Mouse (Mus musculus) v-Abl transformed pro-B cells (cell line): Measurements from ENCODE around the gene Capzb.

ENCODE experiments used
- in situ Hi-C, 2 experiments: fragments of 400-800 bp; cut with MboI; formaldehyde crosslinking; loops; one replicate each; pipeline ENCODE4 v1.15.1; 2025; ENCODE audit not compliant: unreplicated experiment in 2 of 2

The Capzb gene

DNA sequence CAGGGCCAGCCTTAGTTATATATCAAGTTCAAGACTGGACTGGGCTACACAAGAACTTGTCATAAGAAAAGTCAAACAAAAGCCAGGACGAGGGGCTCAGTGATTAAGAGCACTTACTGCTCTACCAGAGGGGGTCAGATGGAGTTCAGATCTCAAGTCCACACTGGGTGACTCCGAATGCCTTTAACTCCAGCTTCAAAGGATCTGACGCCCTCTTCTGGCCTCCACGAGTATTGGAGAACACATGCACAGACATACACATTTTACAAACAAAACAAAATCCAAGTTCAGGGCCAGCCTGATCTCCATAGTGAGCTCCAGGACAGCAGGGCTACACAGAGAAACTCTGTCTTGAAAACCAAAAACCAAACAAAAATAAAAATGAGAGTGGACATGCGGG lies 13.1 kb downstream of the Capzb start:
- in situ Hi-C loops: loop anchor here (5.0 to 10.0 kb wide), 2 partner anchors 46 to 49 kb away; no protein-coding TSS in a partner anchor

DNA sequence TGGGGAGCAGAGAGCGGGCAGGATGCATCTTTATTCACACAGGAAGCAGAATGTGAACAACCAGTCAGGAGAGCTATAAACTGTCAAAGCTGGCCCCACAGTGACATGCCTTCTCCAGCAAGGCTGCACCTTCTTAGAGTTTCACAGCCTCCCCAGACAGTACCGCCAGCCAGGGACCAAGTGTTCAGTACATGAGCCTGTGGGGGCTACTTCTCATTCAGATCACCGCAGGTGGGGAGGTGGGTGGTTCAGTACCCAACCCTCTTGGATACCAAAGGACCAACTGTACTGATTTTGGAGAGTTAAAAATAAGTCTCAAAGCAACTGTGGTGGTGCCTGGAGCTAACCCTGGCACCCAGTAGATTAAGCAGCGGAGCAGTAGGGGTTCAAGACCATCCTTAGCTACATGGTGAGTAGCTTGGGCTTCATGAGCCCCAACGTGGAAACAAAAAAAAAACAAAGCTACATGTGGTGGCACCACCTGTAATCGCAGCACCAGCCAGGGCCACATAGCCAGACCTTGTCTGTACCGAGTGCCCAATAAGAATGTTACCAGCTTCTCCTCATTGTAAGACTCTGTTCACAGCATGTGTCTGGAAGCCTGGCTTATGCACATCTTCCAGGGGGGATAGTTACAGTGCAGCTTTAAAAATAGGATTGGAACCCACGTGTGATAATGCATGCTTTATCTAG lies 13.8 kb downstream of the Capzb start:
- in situ Hi-C loops: loop anchor here (5.0 to 10.0 kb wide), 2 partner anchors 46 to 48 kb away; no protein-coding TSS in a partner anchor

DNA sequence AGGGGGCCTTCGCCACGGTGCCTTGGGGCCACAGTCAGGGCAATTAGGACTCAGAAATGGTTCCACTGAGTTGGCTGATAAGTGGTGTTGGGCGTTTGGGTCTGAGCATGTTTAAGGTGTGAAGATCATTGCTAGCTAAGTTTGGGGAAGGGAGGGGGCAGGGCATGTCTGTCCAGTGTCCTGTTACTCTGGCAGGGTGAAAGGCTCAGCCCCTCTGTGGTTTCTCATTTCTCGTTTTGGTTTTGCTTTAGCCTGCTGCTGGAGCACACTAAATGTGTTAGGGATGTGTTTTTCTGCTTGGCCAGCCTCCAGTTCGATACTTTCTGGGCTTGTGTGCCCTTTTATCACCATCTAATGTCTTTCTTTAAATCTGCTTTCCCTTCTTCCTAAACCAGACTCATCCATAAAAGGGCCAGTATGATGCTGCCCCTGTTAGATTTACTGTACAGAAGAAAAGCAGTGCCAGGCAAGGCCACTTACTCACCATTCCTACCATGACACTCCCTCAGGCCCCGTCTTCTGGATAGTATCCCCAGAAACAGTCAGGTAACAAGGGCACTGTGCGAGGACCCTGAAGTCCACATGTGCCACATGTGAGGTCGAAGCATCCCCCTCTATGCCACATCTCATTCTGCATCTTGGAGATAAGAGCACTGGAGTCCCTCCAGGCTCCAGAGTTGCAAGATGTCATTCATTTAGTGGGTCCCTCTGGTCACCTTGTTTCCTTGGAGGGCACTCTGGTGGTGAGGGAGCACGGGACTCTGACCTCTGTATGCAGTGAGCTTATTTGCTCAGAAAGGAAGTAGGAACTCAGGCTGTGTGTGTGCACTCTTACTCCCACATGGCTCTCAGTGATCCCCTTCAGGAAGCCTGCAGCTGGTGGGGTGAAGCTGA lies 15.8 kb downstream of the Capzb start:
- in situ Hi-C loops: loop anchor here (5.0 to 10.0 kb wide), 2 partner anchors 44 to 46 kb away; no protein-coding TSS in a partner anchor

DNA sequence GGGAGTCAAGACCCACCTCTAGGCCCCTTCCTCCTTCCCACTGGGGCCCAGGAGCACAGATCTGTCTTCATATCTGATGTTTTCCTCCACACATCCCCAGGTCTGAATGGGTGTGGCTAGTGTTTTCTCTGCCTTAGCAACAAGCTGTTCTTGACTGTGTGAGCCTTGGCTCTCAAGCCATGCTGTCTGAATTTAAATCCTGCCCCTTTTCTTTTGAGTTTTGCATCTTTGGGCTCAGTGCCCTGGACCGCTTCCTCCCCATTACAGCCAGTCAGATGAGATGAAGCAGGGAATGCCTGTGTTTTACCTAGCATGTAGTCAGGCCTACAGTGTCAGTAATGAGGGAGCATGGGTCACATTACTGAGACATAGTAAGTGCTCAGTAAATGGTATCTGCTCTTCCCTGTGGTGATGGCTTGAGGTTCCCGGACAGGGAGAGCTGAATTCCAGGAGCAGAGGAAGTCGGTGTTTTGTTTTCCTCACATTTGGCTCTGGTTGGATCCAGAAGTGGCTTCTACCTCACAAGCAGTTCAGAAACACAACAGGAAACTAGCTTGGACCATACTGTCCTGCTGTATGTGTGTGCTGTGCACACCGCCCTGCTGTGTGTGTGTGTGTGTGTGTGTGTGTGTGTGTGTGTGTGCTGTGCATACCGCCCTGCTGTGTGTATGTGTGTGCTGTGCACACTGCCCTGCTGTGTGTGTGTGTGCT lies 16.6 kb downstream of the Capzb start:
- in situ Hi-C loops: loop anchor here (5.0 to 10.0 kb wide), 2 partner anchors 43 to 46 kb away; no protein-coding TSS in a partner anchor

DNA sequence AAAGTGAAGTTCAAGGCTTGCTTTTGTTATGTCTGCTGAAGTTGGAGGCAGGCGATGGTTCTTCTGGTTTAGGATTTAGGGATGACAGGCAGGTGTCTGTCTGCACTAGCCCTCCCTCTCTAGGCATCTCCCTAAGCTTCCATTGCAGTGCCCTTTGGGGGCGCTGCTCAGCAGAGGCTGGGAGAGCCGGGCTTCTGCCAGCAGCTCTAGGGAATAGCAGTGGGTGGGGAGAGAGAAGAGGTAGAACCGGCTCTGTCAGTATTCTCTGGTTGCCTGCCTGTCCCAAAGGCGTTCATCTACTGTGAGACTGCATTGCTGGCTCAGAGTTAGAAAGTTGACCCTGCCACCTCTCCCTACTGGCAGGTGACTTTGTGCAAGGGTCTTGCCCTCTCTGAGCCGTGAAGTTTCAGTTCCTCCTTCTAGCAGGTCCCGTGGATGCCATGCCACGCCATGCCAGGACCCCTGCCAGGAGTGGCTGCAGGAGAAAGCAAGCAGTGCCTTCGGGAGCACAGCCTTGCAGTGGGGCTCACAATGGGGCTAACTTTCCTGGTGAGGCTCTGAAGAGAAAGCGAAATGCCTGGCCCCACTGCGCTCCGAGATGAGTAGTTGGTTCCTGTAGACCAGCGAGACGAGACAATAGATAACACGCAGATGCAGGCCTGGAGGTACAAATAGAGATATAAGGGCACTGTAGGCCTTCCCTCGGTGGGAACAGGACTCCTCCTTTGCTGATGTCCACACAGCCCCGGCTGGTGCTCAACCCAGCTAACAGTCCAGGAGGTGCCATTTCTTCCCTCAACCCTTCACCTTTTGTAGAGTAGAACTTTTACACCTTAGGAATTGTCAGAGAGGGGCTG lies 19.5 kb downstream of the Capzb start:
- in situ Hi-C loops: no loop called here

DNA sequence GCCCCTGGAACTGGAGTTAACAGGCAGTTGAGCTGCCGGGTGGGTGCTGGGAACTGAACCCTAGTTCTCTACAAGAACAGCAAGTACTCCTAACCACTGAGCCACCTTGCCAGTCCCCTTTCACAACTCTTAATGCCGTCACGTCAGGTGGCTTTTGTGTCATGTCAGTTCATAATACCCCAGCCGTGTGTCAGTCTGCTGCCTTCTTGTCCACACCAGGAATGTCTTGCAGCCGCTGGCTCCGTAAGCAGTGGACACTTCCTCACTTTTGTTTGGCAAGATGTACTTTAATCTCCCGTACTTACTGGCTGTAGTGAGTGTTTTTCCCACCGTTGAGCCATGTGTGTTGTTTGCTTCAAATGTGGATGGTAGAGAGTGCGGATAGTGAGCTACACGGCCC lies 20.4 kb downstream of the Capzb start:
- in situ Hi-C loops: no loop called here

DNA sequence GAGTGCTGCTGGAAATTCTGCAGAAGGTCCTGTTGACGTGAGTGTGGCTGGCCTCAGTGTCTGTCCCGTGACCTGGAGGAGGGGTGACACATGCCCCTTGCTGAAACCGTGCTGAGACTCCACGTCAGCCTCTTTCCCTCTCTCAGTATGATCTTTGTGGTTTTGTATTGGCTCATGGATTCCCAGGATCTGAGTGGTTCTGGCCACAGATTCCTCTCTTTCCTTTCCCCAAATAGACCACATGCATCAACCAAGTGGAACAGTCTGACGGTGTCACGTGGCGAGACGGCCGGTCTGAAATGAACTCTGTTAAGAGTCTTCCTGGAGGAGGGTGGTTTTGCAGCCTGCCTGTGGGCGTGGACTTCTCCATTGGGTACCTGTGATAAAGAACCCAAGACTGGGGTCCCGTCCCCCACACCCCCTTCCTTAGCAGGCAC lies 21.3 kb downstream of the Capzb start:
- in situ Hi-C loops: no loop called here

DNA sequence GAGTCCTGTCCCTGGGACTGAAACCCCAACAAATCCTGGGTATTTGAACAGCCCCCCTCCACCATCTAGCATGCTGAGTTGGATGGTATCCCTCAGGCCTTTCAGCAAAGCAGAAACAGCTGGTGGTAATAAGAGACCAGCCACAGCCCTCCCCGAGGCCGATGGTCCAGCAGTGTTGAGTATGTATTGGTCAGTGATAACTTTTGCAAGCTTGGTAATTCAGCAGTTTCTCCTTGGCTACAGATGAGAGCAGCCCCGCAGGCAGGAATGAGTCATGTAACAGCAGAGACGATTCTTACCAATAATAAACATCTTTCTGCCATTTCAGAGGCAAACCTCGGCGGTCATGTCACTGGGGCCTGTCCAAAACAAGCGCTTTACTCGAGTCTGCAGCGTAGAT lies 23.9 kb downstream of the Capzb start:
- in situ Hi-C loops: no loop called here

DNA sequence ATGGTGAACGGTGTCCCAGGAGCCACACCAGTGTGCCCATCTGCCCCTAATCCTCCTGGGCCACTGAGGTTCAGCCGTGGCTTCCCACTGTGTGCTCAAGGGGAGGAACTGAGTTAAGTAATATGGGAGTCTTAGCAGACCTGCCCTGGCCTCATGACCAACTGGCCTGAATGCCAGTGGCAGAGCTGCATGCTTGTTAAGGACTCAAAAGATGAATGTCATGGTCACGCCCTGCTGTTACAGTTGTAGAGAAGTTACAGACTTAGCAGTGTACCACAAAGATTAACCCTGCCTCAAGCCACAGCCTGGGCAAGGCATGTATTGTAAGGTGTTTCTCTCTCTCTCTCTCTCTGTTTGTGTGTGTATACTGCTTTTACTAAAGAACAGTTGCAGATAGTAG lies 25.8 kb downstream of the Capzb start:
- in situ Hi-C loops: no loop called here

DNA sequence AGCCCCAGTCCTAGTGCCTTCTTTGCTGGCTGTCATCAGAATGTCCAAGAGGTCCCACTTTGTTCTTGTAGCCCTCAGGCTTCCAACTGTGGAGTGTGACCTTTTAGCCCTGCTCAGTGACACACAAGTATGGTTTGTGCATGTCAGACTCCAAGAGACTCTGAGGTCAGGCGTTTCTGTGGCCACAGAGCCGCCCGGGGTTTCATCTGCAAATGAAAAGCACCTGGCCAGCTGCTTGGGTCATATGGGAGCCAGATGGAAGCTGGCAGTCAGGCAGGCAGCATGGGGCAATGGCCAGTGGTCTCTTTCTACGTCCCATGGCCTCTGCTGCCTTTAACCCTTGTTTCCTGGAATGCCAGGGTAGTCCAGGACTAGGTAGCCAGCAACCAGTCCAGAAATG lies 27.0 kb downstream of the Capzb start:
- in situ Hi-C loops: loop anchor here in 1 of 2 experiments (5.0 kb wide), 1 partner anchor 37 kb away; no protein-coding TSS in a partner anchor

DNA sequence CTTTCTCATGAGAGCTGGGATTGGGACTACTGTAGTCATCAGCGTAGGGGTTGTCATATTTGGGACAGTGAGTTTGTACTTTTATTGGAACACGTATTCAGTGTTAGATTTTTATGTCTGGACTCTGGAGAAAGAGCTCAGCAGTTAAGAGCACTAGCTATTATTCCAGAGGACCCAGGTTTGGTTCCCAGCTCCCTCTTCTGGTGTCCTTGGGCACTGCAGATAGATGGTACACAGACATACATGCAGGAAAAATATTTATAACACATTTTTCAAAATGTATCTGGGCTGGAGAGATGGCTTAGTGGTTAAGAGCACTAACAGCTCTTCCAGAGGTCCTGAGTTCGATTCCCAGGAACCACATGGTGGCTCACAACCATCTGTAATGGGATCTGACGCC lies 28.3 kb downstream of the Capzb start:
- in situ Hi-C loops: loop anchor here in 1 of 2 experiments (5.0 kb wide), 1 partner anchor 39 kb away; no protein-coding TSS in a partner anchor

DNA sequence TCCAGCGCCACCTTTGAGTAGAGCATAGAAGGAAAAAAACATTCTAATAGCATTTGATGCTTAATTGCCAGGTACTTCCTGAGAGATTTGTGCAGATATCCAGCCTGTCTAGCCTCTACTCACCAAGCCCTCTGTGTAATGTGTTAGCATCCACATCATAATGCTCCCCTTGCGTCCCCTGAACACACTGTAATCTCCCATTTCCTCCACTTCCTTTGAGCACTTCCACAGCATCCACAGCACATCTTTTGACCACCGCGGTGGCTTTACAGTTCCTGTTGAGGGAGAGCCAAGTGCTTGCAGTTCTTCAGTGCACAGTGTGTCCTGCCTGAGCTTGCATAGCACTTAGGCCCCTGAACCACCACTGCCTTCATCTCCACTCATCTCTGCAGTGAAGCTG lies 29.1 kb downstream of the Capzb start:
- in situ Hi-C loops: loop anchor here in 1 of 2 experiments (5.0 kb wide), 1 partner anchor 40 kb away; no protein-coding TSS in a partner anchor

DNA sequence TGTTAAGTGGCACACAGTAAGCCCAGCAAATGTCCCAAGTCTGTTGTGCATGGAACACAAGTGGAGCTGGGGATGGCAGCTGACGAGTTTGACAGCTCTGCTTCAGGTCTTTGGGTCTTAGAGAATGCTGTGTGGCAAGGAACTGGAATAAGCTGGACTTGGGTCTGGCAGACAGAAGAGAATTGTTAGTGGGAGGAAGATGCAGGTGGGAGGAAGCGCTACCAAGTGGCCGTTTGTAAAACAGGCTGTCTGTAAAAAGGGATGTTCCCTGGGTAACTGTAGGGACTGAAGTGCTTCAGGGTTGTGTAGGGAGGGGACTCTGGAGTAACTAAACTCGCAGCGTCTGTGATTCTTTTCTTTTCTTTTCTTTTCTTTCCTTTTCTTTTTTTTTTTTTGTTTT lies 32.4 kb downstream of the Capzb start:
- in situ Hi-C loops: no loop called here

DNA sequence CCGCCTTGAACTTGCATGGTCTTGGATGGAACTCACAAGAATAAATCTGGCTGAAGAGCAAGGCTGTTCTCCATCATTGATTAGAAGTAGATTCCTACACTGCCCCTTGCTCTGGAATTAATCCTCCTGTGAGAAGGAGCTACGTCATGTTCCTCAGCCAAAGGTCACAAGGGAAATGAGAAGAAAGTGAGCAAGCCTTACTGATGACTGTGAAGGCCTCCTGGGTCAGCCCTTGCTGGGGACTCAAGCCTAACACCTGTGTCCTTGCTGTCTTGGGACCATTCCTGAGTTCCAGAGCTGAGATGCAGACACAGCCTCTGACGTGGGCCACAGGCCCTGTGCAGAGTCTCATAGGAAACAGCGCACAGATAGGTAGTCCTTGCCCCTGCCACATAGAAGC lies 33.2 kb downstream of the Capzb start:
- in situ Hi-C loops: no loop called here

DNA sequence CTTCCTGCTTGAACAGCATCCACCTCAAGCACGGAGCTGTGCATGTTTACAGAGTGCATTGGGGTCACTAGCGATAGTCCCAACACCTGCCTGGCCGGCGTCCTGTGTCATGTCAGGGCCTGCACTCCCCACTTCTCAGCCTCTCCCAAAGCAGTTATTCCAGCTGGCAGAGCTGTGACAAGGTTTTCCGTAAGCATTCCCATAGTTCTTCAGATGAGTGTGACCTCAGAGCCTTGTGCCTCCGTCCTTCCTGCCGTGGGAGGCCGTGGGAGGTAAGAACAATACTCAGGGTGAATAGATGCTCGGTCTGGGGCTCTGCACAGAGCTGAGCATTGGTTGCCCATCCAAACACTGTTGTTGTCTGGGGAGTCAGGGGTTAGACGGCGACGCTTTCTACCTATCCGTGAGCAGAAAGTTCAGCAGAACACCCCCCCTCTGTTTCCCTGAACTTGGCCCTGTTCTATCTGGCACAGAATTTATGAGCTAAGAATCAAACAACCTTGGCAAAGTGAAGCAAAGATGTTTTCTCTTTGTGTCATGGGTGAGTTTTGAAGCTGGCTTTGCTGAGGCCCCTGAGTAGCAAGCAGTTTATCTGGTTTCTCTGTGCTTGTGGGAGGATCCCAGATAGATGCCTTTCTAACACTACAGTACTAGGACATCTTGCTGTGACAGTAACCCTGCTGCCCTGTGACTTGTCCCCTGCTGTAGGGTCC lies 34.0 kb downstream of the Capzb start:
- in situ Hi-C loops: no loop called here

DNA sequence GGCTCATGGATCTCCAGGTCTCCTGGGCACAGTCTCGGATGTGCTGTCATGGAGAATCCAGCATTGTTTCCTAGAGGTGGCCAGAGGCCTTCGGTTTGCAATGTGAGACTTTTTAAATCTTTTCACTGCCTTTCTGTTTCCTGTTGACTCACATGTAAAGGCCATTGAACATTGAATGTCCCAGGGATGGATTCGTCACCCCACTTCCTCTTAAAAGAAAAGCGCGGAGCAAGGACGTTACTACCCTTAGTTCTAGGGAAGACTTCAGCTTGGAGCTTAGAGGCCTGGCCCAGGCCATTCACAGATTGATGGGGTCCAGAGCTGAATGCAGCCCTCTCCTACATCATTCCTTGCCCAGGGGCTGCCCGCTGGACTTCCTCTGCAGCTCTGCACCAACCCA lies 35.2 kb downstream of the Capzb start:
- in situ Hi-C loops: no loop called here

DNA sequence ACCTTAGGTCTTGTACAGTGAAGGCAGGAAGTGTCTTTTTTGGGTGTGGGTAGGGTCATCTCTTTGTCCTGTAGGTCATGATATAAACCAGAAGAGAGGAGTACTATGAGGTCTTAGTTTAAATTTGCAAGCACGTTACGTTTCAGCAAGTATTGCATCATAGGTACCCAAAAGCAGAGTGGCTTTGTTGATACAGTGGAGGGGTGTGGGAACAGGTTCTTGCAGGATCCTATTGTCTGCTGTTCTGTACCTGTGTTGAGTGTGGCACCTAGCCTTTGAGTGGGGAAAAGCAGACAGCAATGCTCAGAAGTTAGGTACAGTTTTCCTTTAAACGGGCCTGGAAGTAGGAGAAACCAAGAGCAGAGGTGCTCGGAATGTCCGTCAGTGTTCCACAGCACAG lies 36.6 kb downstream of the Capzb start:
- in situ Hi-C loops: no loop called here

DNA sequence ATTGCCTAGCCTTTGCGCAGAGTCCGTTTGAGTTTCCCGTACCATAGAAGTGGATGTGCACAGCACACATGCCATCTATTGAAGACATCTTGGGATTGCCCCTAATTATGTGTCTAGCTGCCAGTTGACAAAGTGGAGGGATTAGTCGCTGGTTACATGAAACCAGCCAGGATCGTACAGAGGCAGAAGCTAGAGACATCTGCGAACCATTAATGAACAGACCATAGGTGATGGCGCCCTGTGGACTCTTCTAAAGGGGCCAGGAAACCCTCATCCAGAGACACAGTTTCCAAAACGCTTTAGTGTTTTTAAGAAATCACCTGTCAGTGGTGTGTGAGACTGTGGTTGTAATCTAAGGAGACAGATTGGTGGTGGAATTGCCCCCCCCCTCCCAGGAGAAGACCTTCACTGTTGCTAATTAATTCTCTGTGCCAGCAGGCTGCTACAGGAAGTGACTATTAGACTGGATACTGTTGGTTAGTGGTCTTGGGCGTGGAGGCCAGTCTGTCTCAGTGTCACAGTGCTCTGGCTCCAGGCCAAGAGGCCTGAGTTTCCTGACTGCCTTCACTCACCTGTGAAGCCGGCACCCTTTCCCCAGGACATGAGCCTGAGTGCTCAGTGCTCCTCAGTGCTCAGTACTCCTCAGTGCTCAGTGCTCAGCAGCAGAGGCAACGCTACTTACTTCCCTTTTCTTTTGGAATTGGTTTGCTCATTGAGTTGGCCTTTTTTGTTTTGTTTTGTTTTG lies 37.8 kb downstream of the Capzb start:
- in situ Hi-C loops: no loop called here

DNA sequence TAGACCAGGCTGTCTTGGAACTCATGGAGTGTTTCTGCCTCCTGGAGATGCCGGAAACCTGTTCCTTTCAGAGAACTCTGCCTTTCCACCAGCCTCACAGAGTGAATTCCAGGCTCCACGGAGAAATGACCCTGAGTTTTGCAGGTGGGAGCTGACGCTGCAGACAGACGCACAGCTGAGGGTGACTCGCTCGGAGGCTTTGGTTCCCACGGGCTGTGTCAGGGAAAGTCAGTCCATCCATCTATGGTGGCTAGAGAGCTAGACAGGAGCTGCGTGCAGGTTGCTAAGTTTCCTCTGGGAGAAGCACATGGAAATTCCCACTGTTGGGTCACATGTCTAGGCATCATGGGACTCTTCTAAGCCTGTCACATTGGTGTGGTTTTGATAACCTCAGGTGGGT lies 38.5 kb downstream of the Capzb start:
- in situ Hi-C loops: no loop called here
